Mouse (Mus musculus): Measurements from ENCODE around the gene Gm10228.
"Not testable (repeated sequence)": the region's sequence is repeated elsewhere in the genome, so short reads cannot be mapped to it uniquely, and the experiment has no call there.

Gene Gm10228

GRCm38 (mm10) chr16:89041372-89041771 is at the start of gene Gm10228:
TSS of gene Gm10228 (minus strand) at chr16:89041472.
- DNase-seq (ENCODE audit: low read depth) = not testable (repeated sequence)

- DNase-seq (ENCODE audit: low read depth) = peak; percentile 1
Observed at GRCm38 (mm10) chr16:89071041-89071440, 29.8 kb upstream of the Gm10228 start.

- DNase-seq (ENCODE audit: low read depth) = not testable (repeated sequence)
Observed at GRCm38 (mm10) chr16:89063902-89064301, 22.6 kb upstream of the Gm10228 start, which contains the start of gene 1110025L11Rik. TSS of gene 1110025L11Rik (minus strand) at chr16:89064002.

- DNase-seq (ENCODE audit: low read depth) = no peak
Observed at GRCm38 (mm10) chr16:89047783-89048182, 6.5 kb upstream of the Gm10228 start, which contains the start of gene Krtap6-5. TSS of gene Krtap6-5 (minus strand) at chr16:89047883.

- not testable (repeated sequence) for DNase-seq (ENCODE audit: low read depth)
Observed at GRCm38 (mm10) chr16:89031399-89031798, 9.9 kb downstream of the Gm10228 start, which contains the start of gene Krtap6-1. TSS of gene Krtap6-1 (plus strand) at chr16:89031699.

- DNase-seq (ENCODE audit: low read depth) = not testable (repeated sequence)
Observed at GRCm38 (mm10) chr16:89014984-89015383, 26.3 kb downstream of the Gm10228 start, which contains the start of gene Gm10229. TSS of gene Gm10229 (plus strand) at chr16:89015284.

- no peak for DNase-seq (ENCODE audit: low read depth)
Observed at GRCm38 (mm10) chr16:89013973-89014372, 27.3 kb downstream of the Gm10228 start.

GRCm38 (mm10) chr16:89010659-89011058 is 30.6 kb downstream of the Gm10228 start, which contains the start of gene Krtap22-2:
TSS of gene Krtap22-2 (minus strand) at chr16:89010759.
- no peak for DNase-seq (ENCODE audit: low read depth)

All from c-Kit-positive CD71-negative TER-119-negative erythroid progenitor cells, embryonic 14.5 days (primary cell).